Mouse (Mus musculus) mesoderm, embryonic 11.5 days (tissue): ENCODE measurements around the gene Slc7a12.

Experiments
- DNase-seq: peaks from one replicate; pipeline ENCODE4 v3.0.0-alpha.2; 2012; ENCODE audit warnings: low read depth, low spot score

Slc7a12 gene

GRCm38 (mm10) chr3:14480397-14480796, at the start of gene Slc7a12:
TSS of gene Slc7a12 (plus strand) at chr3:14480697.
- no peak for DNase-seq

- DNase-seq: no peak
These were observed 48.1 kb upstream of the Slc7a12 start for GRCm38 (mm10) chr3:14432381-14432780.

GRCm38 (mm10) chr3:14446015-14446414, 34.5 kb upstream of the Slc7a12 start:
- no peak for DNase-seq

GRCm38 (mm10) chr3:14446691-14447090, 33.8 kb upstream of the Slc7a12 start:
- no peak for DNase-seq
